Mouse (Mus musculus) intestine, postnatal 0 days (tissue): ENCODE results near the gene Phc2. TPM values are rescaled to one million over a fixed set of nuclear protein-coding genes. Genes with fewer than 3 reads are reported as not detected.
A peak's percentile ranks its signal among the peaks of the same experiment; 100 is the strongest.

Experiments
- ATAC-seq: fragments of 200-750 bp; cut with Nextera tagmentation; 2 replicates; pipeline ENCODE4 v1.8.0; 2017; ENCODE audit warnings: mild to moderate bottlenecking, moderate TSS enrichment, moderate library complexity
- H3K27ac ChIP-seq: fragments of 300-500 bp; sonication (generic); 2 replicates; pipeline ENCODE4 v1.5.1; 2014; ENCODE audit warnings: mild to moderate bottlenecking, low read depth, low read length, moderate library complexity
- H3K27me3 ChIP-seq: fragments of 300-500 bp; sonication (generic); replicated peaks from 2 replicates; pipeline ENCODE4 v1.6.1; 2014; ENCODE audit warnings: low read length, mixed read lengths; ENCODE audit not compliant: control insufficient read depth, insufficient read depth
- H3K36me3 ChIP-seq: fragments of 300-500 bp; sonication (generic); 2 replicates; pipeline ENCODE4 v1.6.1; 2014; ENCODE audit warnings: mild to moderate bottlenecking, moderate library complexity; ENCODE audit not compliant: control insufficient read depth, insufficient read depth
- H3K4me1 ChIP-seq: fragments of 300-500 bp; sonication (generic); replicated peaks from 2 replicates; pipeline ENCODE4 v1.6.1; 2014; ENCODE audit warnings: antibody characterized with exemption, low read length, mixed read lengths; ENCODE audit not compliant: control insufficient read depth, insufficient read depth
- H3K4me2 ChIP-seq: fragments of 300-500 bp; sonication (generic); replicated peaks from 2 replicates; pipeline ENCODE4 v1.6.1; 2014; ENCODE audit warnings: low read depth, mild to moderate bottlenecking, moderate library complexity
- H3K4me3 ChIP-seq: fragments of 300-500 bp; sonication (generic); 2 replicates; pipeline ENCODE4 v1.5.1; 2014; ENCODE audit warnings: low read depth, low read length
- H3K9ac ChIP-seq: fragments of 300-500 bp; sonication (generic); 2 replicates; pipeline ENCODE4 v1.6.1; 2014; ENCODE audit warnings: mild to moderate bottlenecking, low read depth, low read length
- H3K9me3 ChIP-seq: fragments of 300-500 bp; sonication (generic); 2 replicates; pipeline ENCODE4 v1.6.1; 2016; ENCODE audit warnings: mixed run types; ENCODE audit not compliant: control insufficient read depth
- CTCF ChIP-seq: sonication (generic); IDR thresholded peaks from 2 replicates; pipeline ENCODE4 v1.5.1; 2016; ENCODE audit warnings: low read depth, mild to moderate bottlenecking, control low read depth, antibody characterized with exemption, moderate library complexity
- WGBS: fragments of 180-500 bp; shearing (Covaris S2); extraction: QIAGEN DNeasy Blood & Tissue Kit; methylation state at CpG from one replicate; pipeline ENCODE4 v1.1.7; 2014; 5-methylcytosine and 5-hydroxymethylcytosine counted together
- polyA plus RNA-seq: library from polyadenylated mRNA; unstranded; fragments of >200 nt; fragmentation: Nextera tagmentation; extraction: Ambion mirVana; gene quantifications from 2 replicates; pipeline ENCODE4 v1.2.1, GENCODE M21; 2015

The Phc2 gene
- polyA plus RNA-seq, 1 experiment from 2014 or later: 25.4 TPM

DNA sequence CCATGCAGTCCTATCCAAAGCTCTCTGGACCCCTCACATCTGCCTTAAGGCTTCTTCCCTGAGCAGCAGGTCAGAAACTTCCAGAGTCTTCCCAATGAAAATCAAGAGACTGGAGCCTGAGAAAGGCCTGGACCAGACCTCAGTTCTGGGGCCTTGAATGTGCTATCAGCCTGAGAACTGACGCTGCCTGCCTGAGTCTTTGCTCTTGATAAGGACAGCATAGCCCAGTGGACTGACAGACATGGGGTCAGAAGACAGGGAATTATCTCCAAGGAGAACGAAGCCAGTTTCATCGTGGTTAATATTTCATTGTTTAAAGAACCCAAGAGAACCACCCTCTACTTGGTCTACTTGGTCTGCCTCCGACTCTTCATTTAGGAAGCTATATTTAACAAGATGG is 128.1 kb downstream of the Phc2 start:
- no peak for ATAC-seq
- Histone ChIP-seq H3K27ac (peak overlapping the region; percentile 28; the same call in 1 of the 2 replicates), H3K4me3 (no peak overlapping the region), H3K36me3 (peaks cover 61% of the 10 kb centered on the region), H3K4me2 (no peak overlapping the region), H3K9me3 (no peaks in the 10 kb centered on the region), H3K4me1 (no peaks in the 10 kb centered on the region), H3K27me3 (no peaks in the 10 kb centered on the region), H3K9ac (no peak overlapping the region)
- 46% methylated on average over 4 of the region's 4 CpGs for WGBS
- no peak for TF ChIP-seq CTCF

DNA sequence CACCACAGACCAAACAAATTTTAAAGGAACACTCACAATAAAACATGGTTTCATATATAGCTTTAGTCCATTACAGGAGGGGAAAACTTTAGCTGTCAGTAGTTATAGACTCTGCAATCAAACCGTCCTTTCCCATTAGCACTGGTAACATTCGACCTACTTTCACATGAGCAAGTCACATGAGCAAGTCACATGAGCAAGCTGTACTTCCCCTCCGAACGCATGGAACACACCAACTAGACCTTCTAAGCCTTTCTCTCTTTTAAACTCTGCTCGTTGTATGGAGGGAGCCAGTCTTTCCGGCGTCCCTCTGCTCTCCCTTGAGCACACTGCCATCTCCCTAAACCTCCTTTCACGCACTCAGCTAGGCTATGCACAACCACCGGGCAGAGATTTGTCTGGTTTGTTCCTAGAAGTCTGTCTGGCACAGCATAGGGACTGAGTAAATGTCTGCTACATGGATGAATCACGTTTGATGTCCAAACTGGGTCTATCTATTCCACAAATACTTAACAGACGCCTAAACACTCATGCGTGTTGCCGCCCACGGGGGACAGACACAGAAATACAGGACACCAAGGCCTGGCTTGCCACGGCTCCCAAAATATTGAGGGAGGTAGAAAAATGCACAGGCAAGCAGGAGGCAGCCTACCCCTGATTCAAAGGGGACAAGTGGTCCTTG is 130.6 kb downstream of the Phc2 start:
- no peak overlapping the region for H3K4me3 ChIP-seq
- H3K36me3 ChIP-seq: peaks cover 44% of the 10 kb centered on the region
- 90% methylated on average over 15 of the region's 15 CpGs for WGBS
- no peaks in the 10 kb centered on the region for H3K4me1 ChIP-seq
- TF ChIP-seq CTCF: no peak
- H3K9ac ChIP-seq: no peak overlapping the region
- no peak overlapping the region for H3K4me2 ChIP-seq
- no peaks in the 10 kb centered on the region for H3K9me3 ChIP-seq
- ATAC-seq: no peak
- H3K27me3 ChIP-seq: no peaks in the 10 kb centered on the region
- no peak overlapping the region for H3K27ac ChIP-seq

GRCm38 (mm10) chr4:128785921-128786654 is 131.6 kb downstream of the Phc2 start:
- 98% methylated on average over 11 of the region's 11 CpGs for WGBS
- Histone ChIP-seq H3K4me2 (no peak overlapping the region), H3K9ac (no peak overlapping the region), H3K36me3 (peaks cover 38% of the 10 kb centered on the region), H3K4me3 (no peak overlapping the region), H3K27ac (no peak overlapping the region), H3K27me3 (no peaks in the 10 kb centered on the region), H3K9me3 (no peaks in the 10 kb centered on the region), H3K4me1 (no peaks in the 10 kb centered on the region)
- ATAC-seq: no peak
- no peak for TF ChIP-seq CTCF

DNA sequence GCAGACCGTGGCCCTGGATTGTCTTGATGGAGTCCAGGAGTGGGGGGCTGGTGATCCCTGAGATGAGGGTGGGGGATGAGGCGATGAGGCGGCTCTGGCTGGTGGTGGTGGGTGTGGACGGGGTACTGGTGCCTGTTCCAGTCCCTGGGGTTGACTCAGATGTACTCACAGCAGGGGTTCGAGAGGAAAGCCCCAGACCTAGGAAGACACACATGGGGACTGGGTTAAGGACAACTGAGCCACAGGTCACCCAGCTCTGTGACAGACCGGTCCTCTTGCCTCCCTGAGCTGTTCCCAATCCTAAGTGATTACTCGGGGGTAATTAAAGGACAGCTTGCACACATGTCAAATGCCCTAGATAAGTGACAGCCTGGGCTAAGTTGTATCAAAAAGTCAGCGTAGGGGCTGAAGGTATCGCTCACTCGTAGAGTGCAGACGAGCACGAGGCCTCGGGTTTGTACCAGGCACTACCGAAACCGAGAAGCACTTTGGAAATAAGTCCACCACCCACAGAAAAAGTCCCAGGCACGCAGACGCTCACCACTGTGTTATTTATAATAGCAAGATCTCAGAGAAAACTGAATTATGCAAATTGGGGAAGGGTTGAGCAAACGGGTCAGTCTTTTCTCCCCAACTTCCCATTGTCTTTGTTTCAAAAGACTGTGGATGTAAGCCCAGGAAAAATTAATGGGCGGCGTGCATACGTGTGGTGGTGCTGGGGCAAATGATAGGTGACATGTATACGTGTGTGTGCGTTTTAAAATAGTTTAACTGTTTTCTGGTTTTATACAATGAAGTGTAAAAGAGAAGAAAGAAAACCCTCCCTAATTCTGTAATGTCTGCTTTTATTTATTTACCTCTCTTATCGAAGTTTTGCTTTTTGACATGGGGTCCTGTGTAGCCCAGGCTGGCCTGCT is 132.8 kb downstream of the Phc2 start:
- no peak overlapping the region for H3K9ac ChIP-seq
- H3K36me3 ChIP-seq: peaks cover 37% of the 10 kb centered on the region
- no peaks in the 10 kb centered on the region for H3K9me3 ChIP-seq
- no peak overlapping the region for H3K4me2 ChIP-seq
- H3K27ac ChIP-seq: no peak overlapping the region
- no peaks in the 10 kb centered on the region for H3K27me3 ChIP-seq
- WGBS: 90% methylated on average over 24 of the region's 24 CpGs
- ATAC-seq: no peak
- TF ChIP-seq CTCF: no peak
- no peaks in the 10 kb centered on the region for H3K4me1 ChIP-seq
- H3K4me3 ChIP-seq: no peak overlapping the region

GRCm38 (mm10) chr4:128788108-128788507 is 133.6 kb downstream of the Phc2 start:
- H3K27me3 ChIP-seq: no peaks in the 10 kb centered on the region
- H3K4me1 ChIP-seq: no peaks in the 10 kb centered on the region
- H3K4me2 ChIP-seq: no peak overlapping the region
- no peak overlapping the region for H3K27ac ChIP-seq
- no peak for TF ChIP-seq CTCF
- no peaks in the 10 kb centered on the region for H3K9me3 ChIP-seq
- no peak for ATAC-seq
- no peak overlapping the region for H3K9ac ChIP-seq
- WGBS: 93% methylated on average over 4 of the region's 4 CpGs
- peaks cover 36% of the 10 kb centered on the region for H3K36me3 ChIP-seq
- H3K4me3 ChIP-seq: no peak overlapping the region

DNA sequence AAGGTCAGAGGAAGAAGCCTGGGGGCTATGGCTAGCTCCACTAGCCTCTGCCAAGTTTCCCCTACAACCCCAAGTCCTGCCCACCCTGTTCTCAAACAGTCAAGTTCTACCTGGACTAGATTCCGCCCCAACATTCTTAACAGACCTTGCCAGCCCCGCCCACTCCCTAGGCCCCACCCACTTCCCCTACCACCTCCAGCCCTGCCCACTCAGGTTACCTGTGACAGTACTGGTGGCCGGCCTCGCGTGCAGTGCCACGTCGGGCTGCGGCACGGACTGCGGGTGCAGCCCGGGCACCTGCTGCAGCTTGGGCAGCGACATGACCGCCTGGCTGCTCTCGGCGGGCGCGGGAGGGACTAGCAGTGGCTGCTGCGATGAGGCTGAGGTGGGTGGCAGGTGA is 135.1 kb downstream of the Phc2 start:
- H3K27ac ChIP-seq: no peak overlapping the region
- no peaks in the 10 kb centered on the region for H3K27me3 ChIP-seq
- H3K9me3 ChIP-seq: no peaks in the 10 kb centered on the region
- peak overlapping the region; percentile 24 for H3K4me3 ChIP-seq
- H3K9ac ChIP-seq: peak overlapping the region; percentile 31; the same call in 1 of the 2 replicates
- 30% methylated on average over 18 of the region's 18 CpGs for WGBS
- ATAC-seq: peak; percentile 82
- H3K36me3 ChIP-seq: peaks cover 39% of the 10 kb centered on the region
- H3K4me1 ChIP-seq: no peaks in the 10 kb centered on the region
- peak overlapping the region; percentile 69 for H3K4me2 ChIP-seq
- TF ChIP-seq CTCF: no peak
